ENCODE assay signal across 26 mouse cellular contexts in genomic region chr6:55300704-55301103, GRCm38 (mm10). TPM values are rescaled to one million over a fixed set of nuclear protein-coding genes. Genes with fewer than 3 reads are reported as not detected.
DNase-seq lines count a peak whose midpoint lies in the region; ATAC-seq lines count a peak whose summit lies in the region.
"Had no signal": no experiment of that assay in that cellular context is flagged by ENCODE, and none has a peak within 500 bp of the region (broad histone marks: within the 10 kb centered on the region; RNA-seq: fewer than 3 reads in every experiment).

No protein-coding gene starts in this region.

- H3K4me3 ChIP-seq in forebrain, embryonic 14.5 days (ENCODE audit: low read depth, low read length): no peak overlapping the region
- H3K4me3 ChIP-seq: forebrain, embryonic 10.5 days; forebrain, embryonic 15.5 days; heart, adult 2 months; hindbrain, embryonic 10.5 days; hindbrain, embryonic 13.5 days; intestine, embryonic 15.5 days had no signal

- H3K27me3 ChIP-seq in forebrain, embryonic 14.5 days (replicated peaks; ENCODE audit: control insufficient read depth, insufficient read depth, low read length): no peaks in the 10 kb centered on the region
- H3K27me3 ChIP-seq: forebrain, embryonic 15.5 days; hindbrain, embryonic 13.5 days; intestine, embryonic 15.5 days; Patski had no signal

- H3K9ac ChIP-seq in forebrain, embryonic 14.5 days (ENCODE audit: low read length): no peak overlapping the region
- H3K9ac ChIP-seq: forebrain, embryonic 15.5 days; hindbrain, embryonic 13.5 days; intestine, embryonic 15.5 days had no signal

- H3K9me3 ChIP-seq in forebrain, embryonic 14.5 days (replicated peaks; ENCODE audit: control insufficient read depth, low read length): no peaks in the 10 kb centered on the region
- H3K9me3 ChIP-seq: forebrain, embryonic 10.5 days; forebrain, embryonic 15.5 days; hindbrain, embryonic 10.5 days; hindbrain, embryonic 13.5 days; intestine, embryonic 15.5 days had no signal

- DNase-seq in MEL-GATA-1-ER (ENCODE audit: extremely low read depth, low read depth): peak; percentile 26
- peak; percentile 43 to 61 for DNase-seq in lung, adult 18-20 months
- DNase-seq in lung, postnatal 10 days: peak; percentile 53
- peak; percentile 64 for DNase-seq in lung, postnatal 36 days
- no peak for DNase-seq in forebrain, embryonic 14.5 days (ENCODE audit: low spot score)
- no peak for DNase-seq in adrenal gland, postnatal 25 days
- DNase-seq in B cell, adult 2 months: no peak
- DNase-seq in layer of hippocampus, postnatal 10 days (ENCODE audit: low spot score in 2 of 2): no peak
- DNase-seq: adrenal gland, postnatal 10 days; cerebellum, adult 11-12 months; cerebellum, adult 8-10 months; cerebellum, postnatal 10 days; cerebellum, postnatal 36 days; gastrocnemius, postnatal 10 days; gastrocnemius, postnatal 36 days; heart, adult 2 months; heart, postnatal 36 days had no signal

- no peak overlapping the region for H3K4me2 ChIP-seq in forebrain, embryonic 14.5 days (ENCODE audit: low read length)
- H3K4me2 ChIP-seq: forebrain, embryonic 15.5 days; heart, embryonic 11.5 days; hindbrain, embryonic 13.5 days; intestine, embryonic 15.5 days had no signal

- WGBS in forebrain, embryonic 14.5 days: 93% methylated on average over 11 of the region's 11 CpGs

- H3K4me1 ChIP-seq in forebrain, embryonic 14.5 days (ENCODE audit: control insufficient read depth, insufficient read depth, low read length): no peaks in the 10 kb centered on the region
- H3K4me1 ChIP-seq: forebrain, embryonic 15.5 days; hindbrain, embryonic 10.5 days; hindbrain, embryonic 13.5 days; intestine, embryonic 15.5 days had no signal

- H3K36me3 ChIP-seq in forebrain, embryonic 14.5 days (ENCODE audit: control insufficient read depth, insufficient read depth, low read length): peaks cover 23% of the 10 kb centered on the region
- H3K36me3 ChIP-seq: intestine, embryonic 15.5 days had no signal

- no peak overlapping the region for H3K27ac ChIP-seq in forebrain, embryonic 14.5 days (ENCODE audit: low read depth, low read length)
- H3K27ac ChIP-seq: forebrain, embryonic 10.5 days; forebrain, embryonic 15.5 days; heart, adult 2 months; hindbrain, embryonic 10.5 days; hindbrain, embryonic 13.5 days; intestine, embryonic 15.5 days had no signal

- ATAC-seq in forebrain, embryonic 14.5 days: no peak
- ATAC-seq: CD4-positive, CD25-positive, alpha-beta regulatory T cell, adult 4 months; forebrain, embryonic 15.5 days; hindbrain, embryonic 16.5 days; intestine, embryonic 15.5 days had no signal

RNA-seq across cellular contexts. Expression of gene Aqp1, which starts 35.5 kb away (rescaled TPM):
- polyA plus RNA-seq in forebrain, embryonic 14.5 days (2014; fragmentation: Nextera tagmentation; extraction: Ambion mirVana): 2.8 and 2.9 TPM in 2 replicates
- total RNA-seq in adrenal gland, postnatal 25 days (2021): 34.6 and 48.9 TPM in 2 replicates
- 1 to 10 TPM in 1 of 2 experiments, under 1 TPM in 1; 0.49 to 5.4 TPM for total RNA-seq in layer of hippocampus, postnatal 10 days (2021)
- polyA plus RNA-seq: CD4-positive, CD25-positive, alpha-beta regulatory T cell, adult 4 months had no signal

Comparison
In these comparisons a context has a peak if more than half of its experiments do, and no peak if none do; other contexts are left out.
1. DNase-seq: peak in MEL-GATA-1-ER (single experiment), lung, adult 18-20 months (2 of 2), lung, postnatal 10 days (single experiment) and lung, postnatal 36 days (single experiment); none in forebrain, embryonic 14.5 days (single experiment), adrenal gland, postnatal 25 days (single experiment), B cell, adult 2 months (0 of 2) and layer of hippocampus, postnatal 10 days (0 of 2).